Mouse (Mus musculus): ENCODE measurements around the gene Obscn.

DNA sequence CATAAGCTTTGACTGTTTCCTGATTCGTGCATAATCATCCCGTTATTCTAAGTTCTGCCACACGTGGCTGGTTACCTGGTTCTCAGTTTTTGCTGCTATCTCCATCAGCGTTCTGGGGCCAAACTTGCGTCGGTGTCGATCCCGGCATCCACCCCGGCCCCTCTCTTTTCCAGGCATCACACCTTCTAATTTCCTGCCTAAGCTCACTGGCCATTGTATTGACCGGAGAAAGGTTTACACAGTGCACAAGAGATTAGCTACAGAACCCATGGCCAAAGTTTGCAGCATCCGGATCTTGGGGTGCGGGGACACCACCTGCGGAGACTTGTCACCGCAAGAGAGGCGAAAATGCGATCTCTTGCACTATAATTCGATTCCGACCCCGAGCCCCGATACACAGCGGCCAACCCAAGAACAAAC lies 158.6 kb downstream of the Obscn start:
- TF ChIP-seq EP300 (IDR thresholded peaks at IDR 0.05) (no peak), CTCF (IDR thresholded peaks at IDR 0.05) (no peak)
